Mouse (Mus musculus) ES-Bruce4 (cell line): ENCODE data around the gene Mlycd.

ENCODE experiments used
- CTCF ChIP-seq: IDR thresholded peaks from one replicate; pipeline ENCODE4 v1.8.1; 2011; ENCODE audit warnings: low read depth, low read length
- EP300 ChIP-seq: IDR thresholded peaks from 2 replicates; pipeline ENCODE4 v1.6.1; 2011; ENCODE audit warnings: low read depth, low read length; ENCODE audit not compliant: insufficient read depth

DNA sequence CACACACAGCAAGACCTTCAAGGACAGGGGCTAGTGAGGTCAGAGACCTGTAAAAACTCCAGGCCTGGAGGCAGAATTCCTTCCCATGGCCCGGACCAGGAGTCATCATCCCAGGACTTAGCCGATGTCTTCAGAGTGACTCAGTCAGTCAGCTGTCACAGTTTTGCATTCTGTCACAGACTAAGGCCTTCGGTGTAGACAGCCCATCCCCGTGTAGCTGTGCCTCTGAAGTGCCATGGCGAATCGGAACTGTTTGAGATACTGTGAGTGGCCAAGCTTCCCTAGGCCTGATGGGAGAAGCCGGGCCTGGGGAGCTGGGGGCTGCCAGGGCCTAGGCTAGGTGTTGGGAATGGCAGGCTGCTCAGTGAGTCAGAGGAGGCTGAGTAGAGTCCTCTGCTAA, 36.0 kb downstream of the Mlycd start:
- no peak for TF ChIP-seq EP300
- TF ChIP-seq CTCF = no peak
